Mouse (Mus musculus) neural tube, embryonic 14.5 days (tissue): ENCODE measurements around the gene Gm12216. TPM values are rescaled to one million over a fixed set of nuclear protein-coding genes. Genes with fewer than 3 reads are reported as not detected.

Experiments
- ATAC-seq: fragments of 200-750 bp; cut with Nextera tagmentation; 2 replicates; pipeline ENCODE4 v1.8.0; 2017; ENCODE audit warnings: low read depth, mild to moderate bottlenecking, moderate TSS enrichment, moderate library complexity
- H3K27ac ChIP-seq: fragments of 300-500 bp; sonication (generic); 2 replicates; pipeline ENCODE4 v1.5.1; 2014; ENCODE audit warnings: low read depth, mild to moderate bottlenecking, control low read depth, low read length, moderate library complexity, mixed read lengths
- H3K27me3 ChIP-seq: fragments of 300-500 bp; sonication (generic); 2 replicates; pipeline ENCODE4 v1.6.1; 2014; ENCODE audit warnings: low read length; ENCODE audit not compliant: control insufficient read depth, insufficient read depth
- H3K36me3 ChIP-seq: fragments of 300-500 bp; sonication (generic); 2 replicates; pipeline ENCODE4 v1.6.1; 2014; ENCODE audit warnings: low read length, mixed read lengths; ENCODE audit not compliant: control insufficient read depth, insufficient read depth
- H3K4me1 ChIP-seq: fragments of 300-500 bp; sonication (generic); 2 replicates; pipeline ENCODE4 v1.6.1; 2014; ENCODE audit warnings: low read length; ENCODE audit not compliant: control insufficient read depth, insufficient read depth
- H3K4me2 ChIP-seq: fragments of 300-500 bp; sonication (generic); 2 replicates; pipeline ENCODE4 v1.6.1; 2014; ENCODE audit warnings: mild to moderate bottlenecking, low read depth, low read length, control low read depth
- H3K4me3 ChIP-seq: fragments of 300-500 bp; sonication (generic); 2 replicates; pipeline ENCODE4 v1.5.1; 2014; ENCODE audit warnings: low read depth, low read length, control low read depth, mixed read lengths
- H3K9ac ChIP-seq: fragments of 300-500 bp; sonication (generic); replicated peaks from 2 replicates; pipeline ENCODE4 v1.6.1; 2014; ENCODE audit warnings: low read depth, mild to moderate bottlenecking, control low read depth, low read length, mixed read lengths
- H3K9me3 ChIP-seq: fragments of 300-500 bp; sonication (generic); 2 replicates; pipeline ENCODE4 v1.6.1; 2016; ENCODE audit warnings: low read length; ENCODE audit not compliant: control insufficient read depth
- WGBS: fragments of 180-500 bp; shearing (Covaris S2); extraction: QIAGEN DNeasy Blood & Tissue Kit; methylation state at CpG from one replicate; pipeline ENCODE4 v1.1.7; 2014; 5-methylcytosine and 5-hydroxymethylcytosine counted together
- polyA plus RNA-seq: library from polyadenylated mRNA; unstranded; fragments of >200 nt; fragmentation: Nextera tagmentation; extraction: Ambion mirVana; gene quantifications from 2 replicates; pipeline ENCODE4 v1.2.1, GENCODE M21; 2014

Gm12216 gene
- polyA plus RNA-seq, 1 experiment from 2014 or later, result 0.44 TPM

DNA sequence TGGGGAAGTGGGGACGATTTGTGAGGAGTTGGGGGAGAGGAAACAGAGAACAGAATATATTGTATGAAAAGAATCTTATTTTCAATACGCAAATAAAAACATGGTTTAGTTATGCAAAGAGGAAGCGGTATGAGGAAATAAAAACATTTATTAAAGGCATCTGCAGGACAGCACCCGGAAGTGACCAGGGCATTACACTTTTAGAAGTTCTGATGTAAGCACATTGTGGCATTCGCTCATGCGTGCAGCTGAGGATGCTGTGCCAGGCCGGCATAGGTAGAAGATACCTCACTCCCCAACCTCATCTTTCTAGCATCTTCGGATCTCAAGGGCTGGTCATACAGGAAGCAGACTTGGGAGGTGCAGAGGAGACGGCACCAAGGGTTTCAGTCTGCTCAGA is 75.8 kb downstream of the Gm12216 start:
- whole genome bisulfite sequencing, result 88% methylated on average over 9 of the region's 9 CpGs
- H3K4me3 ChIP-seq, result no peak overlapping the region
- ATAC-seq, result no peak

DNA sequence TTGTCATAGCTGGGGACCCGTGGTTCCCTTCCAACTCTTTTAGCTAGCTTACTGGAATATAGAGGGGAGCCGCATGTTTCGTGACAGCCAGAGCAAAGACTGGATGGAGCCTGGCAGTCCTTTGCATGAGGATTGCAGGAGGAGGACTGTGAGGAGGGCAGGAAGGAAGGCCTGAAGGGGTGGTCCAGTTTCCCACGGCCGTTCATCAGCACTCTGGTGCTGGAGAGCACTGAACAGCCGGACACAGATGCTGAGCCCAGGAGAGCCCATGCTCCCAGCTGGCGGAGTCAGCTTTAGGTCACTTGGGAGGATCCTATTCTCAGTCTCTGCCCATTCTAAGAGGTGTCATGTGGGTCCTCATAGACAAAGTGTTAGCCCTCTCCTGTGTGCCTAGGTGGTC is 77.1 kb downstream of the Gm12216 start:
- no peaks in the 10 kb centered on the region for H3K36me3 ChIP-seq

More for the DNA sequence above, 75.8 kb downstream of the Gm12216 start:
- no peak overlapping the region for H3K4me2 ChIP-seq
- no peaks in the 10 kb centered on the region for H3K9me3 ChIP-seq
- H3K36me3 ChIP-seq, result no peaks in the 10 kb centered on the region
- H3K27me3 ChIP-seq, result no peaks in the 10 kb centered on the region
- H3K9ac ChIP-seq, result no peak overlapping the region
- H3K27ac ChIP-seq, result no peak overlapping the region
- H3K4me1 ChIP-seq, result no peaks in the 10 kb centered on the region

DNA sequence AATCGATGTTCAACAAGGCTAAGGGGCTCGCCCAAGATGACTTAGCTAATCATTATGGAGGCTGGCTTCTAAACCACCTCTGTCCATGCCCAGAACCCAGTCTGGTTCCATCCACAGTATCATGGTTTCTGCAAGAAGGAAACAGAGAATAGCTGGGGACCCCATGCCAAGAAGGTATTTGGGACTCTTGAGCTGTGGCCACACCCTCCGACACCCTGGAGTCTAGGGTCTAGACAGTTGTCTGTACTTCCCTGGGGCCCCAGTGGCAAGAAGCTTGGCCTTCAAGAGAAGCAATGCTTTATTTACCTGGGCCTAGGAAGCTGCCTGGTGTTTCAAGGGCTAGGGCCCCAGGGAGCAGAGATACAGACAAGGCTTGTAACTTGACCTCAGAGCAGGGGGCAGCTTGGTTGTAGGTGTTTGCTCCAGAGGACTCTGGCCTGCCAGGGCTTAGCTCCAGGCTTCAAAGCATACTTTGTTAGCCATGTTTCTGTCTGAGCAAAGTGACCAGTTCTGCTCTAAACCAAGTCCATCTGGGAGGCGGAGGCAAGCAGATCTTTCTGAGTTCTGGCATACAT is 77.8 kb downstream of the Gm12216 start:
- Histone ChIP-seq H3K4me1 (no peaks in the 10 kb centered on the region), H3K4me3 (no peak overlapping the region), H3K9me3 (no peaks in the 10 kb centered on the region)

More for the DNA sequence above, 77.1 kb downstream of the Gm12216 start:
- ATAC-seq, result no peak
- H3K4me3 ChIP-seq, result no peak overlapping the region
- H3K4me2 ChIP-seq, result no peak overlapping the region
- H3K4me1 ChIP-seq, result no peaks in the 10 kb centered on the region
- H3K9me3 ChIP-seq, result no peaks in the 10 kb centered on the region
- WGBS, result 91% methylated on average over 7 of the region's 7 CpGs
- H3K27ac ChIP-seq, result no peak overlapping the region
- no peaks in the 10 kb centered on the region for H3K27me3 ChIP-seq
- no peak overlapping the region for H3K9ac ChIP-seq

DNA sequence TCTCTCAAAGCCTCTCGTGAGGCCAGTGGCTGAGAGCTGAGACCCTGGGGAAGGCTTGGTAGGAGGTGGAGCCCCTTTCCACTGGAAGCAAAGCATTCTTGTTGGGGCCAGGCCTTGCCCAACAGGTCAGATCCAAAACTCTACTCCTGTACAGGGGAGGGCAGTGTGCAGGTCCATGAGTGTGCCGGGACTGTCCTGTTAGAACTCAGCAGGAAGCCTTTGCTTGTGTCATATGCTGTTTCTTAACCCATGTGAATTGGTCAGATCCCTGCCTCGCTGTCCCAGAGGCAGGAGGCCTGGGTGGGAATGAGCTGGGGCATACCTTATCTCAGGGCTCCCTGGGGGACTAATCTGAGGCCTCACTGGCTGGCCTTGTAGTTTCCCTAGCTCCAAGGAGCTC is 78.8 kb downstream of the Gm12216 start:
- Histone ChIP-seq H3K36me3 (no peaks in the 10 kb centered on the region), H3K27ac (no peak overlapping the region), H3K4me3 (no peak overlapping the region), H3K4me2 (no peak overlapping the region), H3K27me3 (no peaks in the 10 kb centered on the region), H3K4me1 (no peaks in the 10 kb centered on the region), H3K9me3 (no peaks in the 10 kb centered on the region), H3K9ac (no peak overlapping the region)
- ATAC-seq, result no peak
- WGBS, result 69% methylated on average over 3 of the region's 3 CpGs

More for the DNA sequence above, 77.8 kb downstream of the Gm12216 start:
- Histone ChIP-seq H3K27ac (no peak overlapping the region), H3K4me2 (no peak overlapping the region), H3K27me3 (no peaks in the 10 kb centered on the region), H3K9ac (no peak overlapping the region), H3K36me3 (no peaks in the 10 kb centered on the region)
- ATAC-seq, result no peak
- 97% methylated on average over 4 of the region's 4 CpGs for WGBS

DNA sequence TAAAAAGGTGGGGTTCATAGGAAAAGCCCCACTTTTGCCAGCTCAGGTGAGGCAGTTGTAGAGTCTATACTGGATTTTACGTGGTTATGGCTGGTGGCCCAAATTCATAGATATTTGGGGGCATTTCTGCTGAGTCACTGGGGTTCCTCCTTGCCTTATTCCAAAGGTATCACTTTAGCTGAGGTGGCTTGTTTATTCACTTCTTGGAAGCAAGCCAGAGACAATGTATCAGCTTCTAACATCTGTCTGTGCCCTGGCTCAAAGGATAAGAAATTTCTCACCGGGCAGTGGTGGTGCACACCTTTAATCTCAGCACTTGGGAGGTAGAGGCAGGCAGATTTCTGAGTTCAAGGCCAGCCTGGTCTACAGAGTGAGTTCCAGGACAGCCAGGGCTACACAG is 79.2 kb downstream of the Gm12216 start:
- Histone ChIP-seq H3K9me3 (no peaks in the 10 kb centered on the region), H3K9ac (no peak overlapping the region), H3K27me3 (no peaks in the 10 kb centered on the region), H3K4me3 (no peak overlapping the region), H3K4me1 (no peaks in the 10 kb centered on the region), H3K36me3 (no peaks in the 10 kb centered on the region), H3K27ac (no peak overlapping the region), H3K4me2 (no peak overlapping the region)
- ATAC-seq, result no peak
- 89% methylated on average over 2 of the region's 2 CpGs for WGBS

DNA sequence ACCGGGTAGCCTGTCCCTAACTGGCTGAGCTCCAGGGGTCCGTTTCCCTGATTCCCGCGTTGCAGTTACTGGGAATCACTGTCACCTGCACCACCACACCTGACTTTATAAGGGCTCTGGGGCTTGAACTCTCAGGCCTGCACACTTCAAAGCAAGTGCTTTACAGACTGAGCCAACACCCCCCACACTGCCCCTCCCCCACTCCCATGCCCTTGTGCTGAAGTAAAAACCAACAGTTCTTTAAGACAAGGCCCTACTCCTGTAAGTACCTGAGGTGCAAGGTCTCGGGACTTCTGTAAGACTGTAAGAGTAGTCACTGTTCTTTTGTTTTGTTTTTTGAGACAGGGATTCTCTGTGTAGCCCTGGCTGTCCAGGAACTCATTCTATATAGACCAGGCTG is 80.6 kb downstream of the Gm12216 start:
- Histone ChIP-seq H3K4me2 (no peak overlapping the region), H3K4me1 (no peaks in the 10 kb centered on the region), H3K9me3 (no peaks in the 10 kb centered on the region), H3K27ac (no peak overlapping the region), H3K36me3 (no peaks in the 10 kb centered on the region), H3K4me3 (no peak overlapping the region), H3K27me3 (no peaks in the 10 kb centered on the region), H3K9ac (no peak overlapping the region)
- ATAC-seq, result no peak
- WGBS, result 78% methylated on average over 5 of the region's 5 CpGs

DNA sequence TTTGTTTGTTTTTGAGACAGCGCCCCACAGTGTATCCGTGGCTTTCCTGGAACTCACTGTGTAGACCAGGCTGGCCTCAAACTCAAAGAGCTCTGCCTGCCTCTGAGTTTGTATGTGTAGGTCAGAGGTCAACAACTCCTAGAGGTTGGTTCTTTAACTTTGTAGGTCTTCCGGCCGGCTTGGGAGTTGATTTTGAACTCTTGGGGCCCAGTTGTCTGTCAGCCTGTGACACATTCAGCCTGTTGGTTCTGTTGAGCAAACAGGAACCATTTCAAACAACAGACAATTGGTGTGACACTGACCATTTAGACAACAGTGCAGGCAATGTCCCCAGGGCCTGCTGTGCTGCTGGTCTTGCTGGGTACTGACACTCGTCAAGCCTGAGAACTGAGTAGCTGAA is 81.3 kb downstream of the Gm12216 start:
- Histone ChIP-seq H3K27ac (no peak overlapping the region), H3K4me1 (no peaks in the 10 kb centered on the region), H3K9ac (no peak overlapping the region), H3K36me3 (no peaks in the 10 kb centered on the region), H3K4me3 (no peak overlapping the region), H3K27me3 (no peaks in the 10 kb centered on the region), H3K4me2 (no peak overlapping the region), H3K9me3 (no peaks in the 10 kb centered on the region)
- no peak for ATAC-seq
- WGBS, result 75% methylated on average over 5 of the region's 5 CpGs

DNA sequence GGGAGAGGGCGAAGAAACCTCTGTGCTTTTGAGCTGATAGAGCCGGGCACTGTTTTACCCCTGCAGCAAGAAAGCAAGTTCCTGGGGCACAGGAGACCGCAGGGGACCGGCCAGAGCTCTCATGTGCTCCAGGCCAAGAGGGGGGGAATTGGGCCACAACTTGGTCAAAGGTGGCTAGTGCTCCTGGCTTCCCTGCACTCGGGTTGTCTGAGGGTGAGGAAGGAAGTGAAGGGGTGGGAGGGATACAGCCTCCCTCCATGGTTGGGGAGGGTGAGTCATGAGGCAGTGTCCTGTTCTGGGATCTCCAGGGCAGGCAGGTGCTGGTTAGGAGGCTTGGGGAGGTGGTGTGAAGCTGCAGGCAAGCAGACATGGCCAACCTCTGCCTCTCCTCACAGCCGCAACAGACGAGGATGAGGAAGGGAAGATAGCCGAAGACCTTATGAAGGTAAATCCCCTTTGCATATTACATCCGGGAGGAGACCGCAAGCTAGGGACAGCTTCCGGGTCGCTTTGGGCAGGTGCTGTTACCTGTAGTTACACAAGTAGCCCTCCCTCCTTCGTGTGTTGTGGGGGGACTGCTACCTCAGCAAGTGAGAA is 84.3 kb downstream of the Gm12216 start:
- H3K36me3 ChIP-seq, result no peaks in the 10 kb centered on the region
- no peaks in the 10 kb centered on the region for H3K9me3 ChIP-seq
- H3K9ac ChIP-seq, result no peak overlapping the region
- H3K27ac ChIP-seq, result no peak overlapping the region
- H3K4me3 ChIP-seq, result no peak overlapping the region
- H3K4me1 ChIP-seq, result no peaks in the 10 kb centered on the region
- H3K27me3 ChIP-seq, result peaks cover 3% of the 10 kb centered on the region
- 88% methylated on average over 13 of the region's 13 CpGs for WGBS
- ATAC-seq, result no peak
- no peak overlapping the region for H3K4me2 ChIP-seq

DNA sequence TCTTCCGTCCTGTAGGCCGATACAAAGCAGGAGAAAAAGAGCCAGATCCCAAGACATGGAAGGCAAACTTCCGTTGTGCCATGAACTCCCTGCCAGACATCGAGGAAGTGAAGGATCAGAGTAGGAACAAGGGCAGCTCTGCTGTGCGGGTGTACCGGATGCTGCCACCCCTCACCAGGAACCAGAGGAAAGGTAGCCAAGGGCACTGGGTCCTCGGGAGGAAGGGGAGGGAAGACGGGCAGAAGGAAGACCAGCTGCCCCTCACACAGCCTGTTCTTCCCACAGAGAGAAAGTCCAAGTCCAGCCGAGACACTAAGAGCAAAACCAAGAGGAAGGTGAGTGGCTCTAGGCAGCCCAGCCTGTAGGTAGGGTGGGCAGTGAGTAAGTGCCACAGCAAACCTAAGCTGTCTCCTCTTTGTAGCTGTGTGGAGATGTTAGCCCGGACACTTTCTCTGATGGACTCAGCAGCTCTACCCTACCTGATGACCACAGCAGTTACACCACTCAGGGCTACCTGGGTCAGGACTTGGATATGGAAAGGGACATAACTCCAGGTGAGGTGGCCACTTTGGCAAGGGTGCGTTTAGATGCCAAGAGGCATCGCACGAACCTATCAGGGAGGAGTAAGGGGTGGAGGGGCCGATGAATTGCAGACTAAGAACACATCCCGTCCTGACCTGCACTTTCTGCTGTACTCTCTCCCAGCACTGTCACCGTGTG is 85.3 kb downstream of the Gm12216 start:
- WGBS, result 90% methylated on average over 16 of the region's 16 CpGs
- Histone ChIP-seq H3K4me1 (no peaks in the 10 kb centered on the region), H3K27me3 (peaks cover 5% of the 10 kb centered on the region), H3K36me3 (no peaks in the 10 kb centered on the region), H3K4me3 (no peak overlapping the region), H3K9ac (no peak overlapping the region), H3K9me3 (no peaks in the 10 kb centered on the region), H3K4me2 (no peak overlapping the region), H3K27ac (no peak overlapping the region)
- no peak for ATAC-seq
